Mouse (Mus musculus) heart, postnatal 0 days (tissue): ENCODE data around the gene Gm10644. TPM values are rescaled to one million over a fixed set of nuclear protein-coding genes. Genes with fewer than 3 reads are reported as not detected.

ENCODE experiments used
- ATAC-seq: fragments of 200-750 bp; cut with Nextera tagmentation; 2 replicates; pipeline ENCODE4 v1.8.0; 2017; ENCODE audit warnings: low read depth, moderate number of reproducible peaks, moderate library complexity; ENCODE audit not compliant: insufficient read depth
- DNase-seq: peaks from one replicate; pipeline ENCODE4 v3.0.0-alpha.2; 2016; ENCODE audit warnings: low spot score
- H3K27ac ChIP-seq: fragments of 300-500 bp; sonication (generic); 2 replicates; pipeline ENCODE4 v1.5.1; 2014; ENCODE audit warnings: low read depth, mild to moderate bottlenecking
- H3K27me3 ChIP-seq: fragments of 300-500 bp; sonication (generic); 2 replicates; pipeline ENCODE4 v1.6.1; 2014; ENCODE audit warnings: low read length, mixed read lengths; ENCODE audit not compliant: control insufficient read depth, insufficient read depth
- H3K36me3 ChIP-seq: fragments of 300-500 bp; sonication (generic); replicated peaks from 2 replicates; pipeline ENCODE4 v1.6.1; 2014; ENCODE audit warnings: low read length, mixed read lengths; ENCODE audit not compliant: control insufficient read depth, insufficient read depth
- H3K4me1 ChIP-seq: fragments of 300-500 bp; sonication (generic); 2 replicates; pipeline ENCODE4 v1.6.1; 2014; ENCODE audit warnings: antibody characterized with exemption; ENCODE audit not compliant: control insufficient read depth, insufficient read depth
- H3K4me2 ChIP-seq: fragments of 300-500 bp; sonication (generic); 2 replicates; pipeline ENCODE4 v1.6.1; 2014; ENCODE audit warnings: low read depth, mild to moderate bottlenecking, low read length, moderate library complexity
- H3K4me3 ChIP-seq: fragments of 300-500 bp; sonication (generic); 2 replicates; pipeline ENCODE4 v1.5.1; 2014; ENCODE audit warnings: low read depth, low read length
- H3K9ac ChIP-seq: fragments of 300-500 bp; sonication (generic); replicated peaks from 2 replicates; pipeline ENCODE4 v1.6.1; 2014; ENCODE audit warnings: low read depth, low read length, mixed read lengths
- H3K9me3 ChIP-seq: fragments of 300-500 bp; sonication (generic); replicated peaks from 2 replicates; pipeline ENCODE4 v1.6.1; 2016; ENCODE audit warnings: low read length; ENCODE audit not compliant: control insufficient read depth
- CTCF ChIP-seq: IDR thresholded peaks from 2 replicates; pipeline ENCODE4 v1.5.1; 2016; ENCODE audit warnings: antibody characterized with exemption, control low read depth, low read depth
- EP300 ChIP-seq: IDR thresholded peaks from 2 replicates; pipeline ENCODE4 v1.6.1; 2016; ENCODE audit warnings: antibody characterized with exemption, low read depth
- WGBS: fragments of 180-500 bp; shearing (Covaris S2); extraction: QIAGEN DNeasy Blood & Tissue Kit; methylation state at CpG from one replicate; pipeline ENCODE4 v1.1.7; 2014; 5-methylcytosine and 5-hydroxymethylcytosine counted together
- polyA plus RNA-seq: library from polyadenylated mRNA; unstranded; fragments of >200 nt; fragmentation: Nextera tagmentation; extraction: Ambion mirVana; gene quantifications from 2 replicates; pipeline ENCODE4 v1.2.1, GENCODE M21; 2015
- total RNA-seq: library from RNA; depleted of rRNA; stranded (reverse); fragments of >200 nt; gene quantifications from 2 replicates; pipeline ENCODE4 v1.2.3, GENCODE M21; 2014; ENCODE audit warnings: low replicate concordance

Gene Gm10644
- total and polyA plus RNA-seq, 2 experiments from 2014 or later = 0.08 to 0.42 TPM

DNA sequence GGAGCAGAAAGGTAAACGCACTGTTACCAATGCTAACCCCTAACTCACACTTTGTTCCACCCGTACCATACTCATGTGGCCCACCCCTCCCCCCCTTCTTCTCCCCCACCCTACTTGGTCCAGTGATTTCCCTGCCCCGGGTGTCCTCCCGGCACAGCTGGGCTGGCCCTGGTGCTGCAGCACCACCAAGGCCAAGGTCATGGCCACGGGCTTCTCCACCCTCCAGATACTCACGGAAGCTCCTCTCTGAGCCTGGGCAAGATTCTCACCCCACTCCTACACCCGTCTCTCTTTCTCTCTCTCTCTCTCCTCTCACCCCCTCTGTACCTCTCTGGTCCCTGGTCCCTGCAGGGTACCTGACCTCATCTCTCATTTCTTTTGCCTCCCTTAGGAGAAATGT is 28.7 kb downstream of the Gm10644 start:
- ATAC-seq (no peak), DNase-seq (no peak)
- no peak overlapping the region for H3K9ac ChIP-seq
- H3K36me3 ChIP-seq = peaks cover 24% of the 10 kb centered on the region
- TF ChIP-seq EP300 = no peak
- no peak for TF ChIP-seq CTCF
- no peak overlapping the region for H3K4me3 ChIP-seq
- H3K9me3 ChIP-seq = no peaks in the 10 kb centered on the region
- no peak overlapping the region for H3K27ac ChIP-seq
- H3K4me1 ChIP-seq = no peaks in the 10 kb centered on the region
- WGBS = 64% methylated on average over 7 of the region's 7 CpGs
- no peaks in the 10 kb centered on the region for H3K27me3 ChIP-seq
- no peak overlapping the region for H3K4me2 ChIP-seq

DNA sequence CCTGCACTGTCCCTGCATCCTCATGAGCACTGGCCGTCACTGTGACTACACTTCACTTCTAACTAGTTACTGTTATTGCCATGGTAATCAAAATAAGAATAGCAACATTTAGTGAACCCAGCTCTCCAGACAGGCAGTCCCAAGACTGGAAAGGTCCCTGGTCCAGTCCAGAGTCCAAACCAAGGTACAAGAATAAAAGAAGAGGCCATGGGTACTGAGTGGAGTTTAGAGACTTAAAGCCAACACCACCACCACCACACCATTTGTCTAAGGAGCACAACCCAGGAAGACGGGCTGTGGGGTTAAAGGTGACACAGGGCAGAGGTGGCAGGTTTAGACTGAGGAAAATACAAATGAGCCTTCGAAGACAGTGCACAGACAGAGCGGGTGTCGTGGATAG is 30.4 kb downstream of the Gm10644 start:
- peaks cover 26% of the 10 kb centered on the region for H3K36me3 ChIP-seq
- H3K27me3 ChIP-seq = no peaks in the 10 kb centered on the region
- WGBS = 91% methylated on average over 5 of the region's 5 CpGs
- H3K9ac ChIP-seq = no peak overlapping the region
- H3K27ac ChIP-seq = no peak overlapping the region
- H3K9me3 ChIP-seq = no peaks in the 10 kb centered on the region
- H3K4me2 ChIP-seq = no peak overlapping the region
- H3K4me3 ChIP-seq = no peak overlapping the region
- TF ChIP-seq EP300 = no peak
- no peak for TF ChIP-seq CTCF
- ATAC-seq (no peak), DNase-seq (no peak)
- no peaks in the 10 kb centered on the region for H3K4me1 ChIP-seq

DNA sequence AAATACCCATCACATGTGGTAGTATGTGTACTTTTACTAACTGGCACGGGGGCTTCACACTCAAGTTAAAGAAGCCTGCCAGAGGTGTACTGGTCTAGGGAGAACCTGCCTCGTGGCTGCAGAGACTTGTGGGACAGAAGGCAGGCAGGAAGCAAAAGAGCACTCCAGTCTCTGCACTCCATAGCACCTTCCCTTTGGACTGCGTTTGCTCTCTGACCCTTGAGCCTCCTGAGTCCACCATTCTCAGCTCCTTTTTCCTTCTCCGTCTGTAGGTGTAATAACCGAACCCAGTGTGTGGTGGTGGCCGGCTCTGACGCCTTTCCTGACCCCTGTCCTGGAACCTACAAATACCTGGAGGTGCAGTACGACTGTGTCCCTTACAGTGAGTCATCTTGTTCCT is 32.3 kb downstream of the Gm10644 start:
- peaks cover 26% of the 10 kb centered on the region for H3K36me3 ChIP-seq
- 85% methylated on average over 8 of the region's 8 CpGs for WGBS

DNA sequence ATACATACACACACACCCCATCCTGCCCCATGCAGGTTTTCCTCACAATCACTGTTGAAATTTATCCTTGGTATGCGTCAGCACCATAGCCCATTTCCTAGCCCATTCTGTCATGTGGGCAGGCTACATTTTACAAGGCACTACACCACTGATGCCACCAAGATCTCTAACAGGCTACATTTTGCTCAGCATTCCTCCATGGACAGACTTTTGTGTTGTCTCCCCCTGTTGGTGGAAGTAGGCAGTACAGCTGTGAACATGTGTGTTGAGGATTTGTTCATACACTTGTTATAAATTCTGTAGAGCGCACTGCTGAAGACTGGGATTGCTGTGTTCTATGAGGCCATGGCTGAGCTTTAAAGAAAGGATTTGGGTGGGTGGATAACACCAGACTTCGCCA is 33.4 kb downstream of the Gm10644 start:
- no peak for TF ChIP-seq EP300
- peak; percentile 91 for TF ChIP-seq CTCF

More for the DNA sequence above, 32.3 kb downstream of the Gm10644 start:
- no peak overlapping the region for H3K4me3 ChIP-seq
- H3K27ac ChIP-seq = no peak overlapping the region
- no peaks in the 10 kb centered on the region for H3K27me3 ChIP-seq
- H3K4me2 ChIP-seq = no peak overlapping the region
- no peak for DNase-seq
- no peaks in the 10 kb centered on the region for H3K9me3 ChIP-seq
- H3K9ac ChIP-seq = no peak overlapping the region
- TF ChIP-seq CTCF (no peak), EP300 (no peak)
- no peak for ATAC-seq
- H3K4me1 ChIP-seq = no peaks in the 10 kb centered on the region

DNA sequence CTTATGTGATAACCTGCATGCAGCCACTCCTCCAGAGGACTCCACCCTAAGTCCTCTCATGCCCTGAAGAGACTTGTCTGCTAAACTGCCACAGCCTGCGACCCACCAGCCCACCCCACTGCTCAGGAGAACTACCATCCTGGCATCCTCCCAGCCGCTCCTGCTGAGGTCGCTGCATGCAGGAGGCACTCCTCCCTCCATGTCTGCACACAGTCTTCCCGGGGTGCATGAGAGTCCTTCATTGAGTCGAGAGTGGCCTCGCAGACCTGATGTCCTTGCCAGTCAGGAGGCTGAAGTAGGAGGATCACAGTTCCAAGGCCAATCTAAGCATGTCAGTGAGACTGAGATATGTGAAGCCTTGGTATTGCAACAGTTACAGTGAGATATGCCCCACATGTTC is 37.4 kb downstream of the Gm10644 start:
- no peak for TF ChIP-seq CTCF
- TF ChIP-seq EP300 = no peak
- 39% methylated on average over 6 of the region's 6 CpGs for WGBS
- H3K9me3 ChIP-seq = no peaks in the 10 kb centered on the region

More for the DNA sequence above, 33.4 kb downstream of the Gm10644 start:
- no peak overlapping the region for H3K4me3 ChIP-seq
- 69% methylated on average over 3 of the region's 3 CpGs for WGBS
- H3K4me2 ChIP-seq = no peak overlapping the region
- peaks cover 30% of the 10 kb centered on the region for H3K36me3 ChIP-seq
- no peak overlapping the region for H3K27ac ChIP-seq
- H3K9ac ChIP-seq = no peak overlapping the region
- H3K4me1 ChIP-seq = no peaks in the 10 kb centered on the region
- H3K27me3 ChIP-seq = no peaks in the 10 kb centered on the region
- DNase-seq = peak; percentile 65
- no peaks in the 10 kb centered on the region for H3K9me3 ChIP-seq
- ATAC-seq = no peak

DNA sequence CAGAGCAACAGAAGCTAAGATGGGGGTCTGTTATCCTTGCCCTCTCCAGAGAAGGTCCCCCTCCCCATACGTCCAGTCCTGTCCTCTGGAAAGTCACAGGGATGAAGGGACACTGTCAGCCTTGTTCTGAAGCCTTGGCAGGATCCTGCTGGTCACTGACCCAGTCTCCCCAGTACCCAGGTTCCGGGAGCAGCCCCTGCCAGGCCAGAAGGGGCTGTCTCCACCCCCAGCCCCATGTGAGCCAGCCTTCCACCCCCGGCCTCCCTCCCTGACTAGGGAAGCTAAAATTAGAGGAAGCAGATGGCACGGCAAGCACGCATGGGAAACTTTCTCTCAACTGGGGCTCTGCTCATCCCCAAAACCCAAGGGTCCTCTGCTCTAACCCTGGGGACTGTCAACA is 39.0 kb downstream of the Gm10644 start:
- ATAC-seq (no peak), DNase-seq (no peak)
- peaks cover 18% of the 10 kb centered on the region; the same call in 1 of the 2 replicates for H3K36me3 ChIP-seq
- no peak for TF ChIP-seq EP300
- peaks cover 19% of the 10 kb centered on the region for H3K4me1 ChIP-seq
- no peak overlapping the region; the same call in 1 of the 2 replicates for H3K9ac ChIP-seq
- no peak overlapping the region for H3K27ac ChIP-seq
- no peak overlapping the region for H3K4me2 ChIP-seq
- no peak overlapping the region for H3K4me3 ChIP-seq
- 29% methylated on average over 5 of the region's 5 CpGs for WGBS
- no peaks in the 10 kb centered on the region for H3K27me3 ChIP-seq
- H3K9me3 ChIP-seq = no peaks in the 10 kb centered on the region

More for the DNA sequence above, 37.4 kb downstream of the Gm10644 start:
- H3K4me2 ChIP-seq = no peak overlapping the region
- no peaks in the 10 kb centered on the region for H3K27me3 ChIP-seq
- ATAC-seq (no peak), DNase-seq (no peak)
- no peak overlapping the region for H3K4me3 ChIP-seq
- no peak overlapping the region for H3K9ac ChIP-seq
- peaks cover 10% of the 10 kb centered on the region; the same call in 1 of the 2 replicates for H3K4me1 ChIP-seq
- H3K27ac ChIP-seq = no peak overlapping the region
- peaks cover 20% of the 10 kb centered on the region; the same call in 1 of the 2 replicates for H3K36me3 ChIP-seq
